Mouse (Mus musculus) embryonic facial prominence, embryonic 13.5 days (tissue): ENCODE measurements around the gene Mrpl41. TPM values are rescaled to one million over a fixed set of nuclear protein-coding genes. Genes with fewer than 3 reads are reported as not detected.
"Not testable (repeated sequence)": the region's sequence is repeated elsewhere in the genome, so short reads cannot be mapped to it uniquely, and the experiment has no call there.

ENCODE experiments used
- ATAC-seq: fragments of 200-750 bp; cut with Nextera tagmentation; 2 replicates; pipeline ENCODE4 v1.8.0; 2017; ENCODE audit warnings: low read depth; ENCODE audit not compliant: insufficient number of reproducible peaks, insufficient read depth, low FRiP score, low TSS enrichment
- H3K27ac ChIP-seq: fragments of 300-500 bp; sonication (generic); 2 replicates; pipeline ENCODE4 v1.5.1; 2015; ENCODE audit warnings: moderate library complexity, mild to moderate bottlenecking, inconsistent platforms
- H3K27me3 ChIP-seq: fragments of 300-500 bp; sonication (generic); 2 replicates; pipeline ENCODE4 v1.6.1; 2015; ENCODE audit warnings: mild to moderate bottlenecking, inconsistent platforms
- H3K36me3 ChIP-seq: fragments of 300-500 bp; sonication (generic); 2 replicates; pipeline ENCODE4 v1.6.1; 2015; ENCODE audit warnings: mild to moderate bottlenecking, inconsistent platforms
- H3K4me1 ChIP-seq: fragments of 300-500 bp; sonication (generic); 2 replicates; pipeline ENCODE4 v1.6.1; 2015; ENCODE audit warnings: inconsistent platforms
- H3K4me2 ChIP-seq: fragments of 300-500 bp; sonication (generic); 2 replicates; pipeline ENCODE4 v1.6.1; 2015; ENCODE audit warnings: moderate library complexity, mild to moderate bottlenecking, inconsistent platforms
- H3K4me3 ChIP-seq: fragments of 300-500 bp; sonication (generic); 2 replicates; pipeline ENCODE4 v1.5.1; 2015; ENCODE audit warnings: mild to moderate bottlenecking, inconsistent platforms
- H3K9ac ChIP-seq: fragments of 300-500 bp; sonication (generic); 2 replicates; pipeline ENCODE4 v1.6.1; 2015; ENCODE audit warnings: mild to moderate bottlenecking, inconsistent platforms
- H3K9me3 ChIP-seq: fragments of 300-500 bp; sonication (generic); 2 replicates; pipeline ENCODE4 v1.6.1; 2016; ENCODE audit warnings: inconsistent platforms
- WGBS: fragments of 180-500 bp; shearing (Covaris S2); methylation state at CpG from one replicate; pipeline ENCODE4 v1.1.7; 2015; ENCODE audit warnings: mixed read lengths; 5-methylcytosine and 5-hydroxymethylcytosine counted together
- polyA plus RNA-seq: library from polyadenylated mRNA; unstranded; fragments of >200 nt; fragmentation: Nextera tagmentation; extraction: Ambion mirVana; gene quantifications from 2 replicates; pipeline ENCODE4 v1.2.1, GENCODE M21; 2015

The Mrpl41 gene
- polyA plus RNA-seq, 1 experiment from 2014 or later: 145 TPM

DNA sequence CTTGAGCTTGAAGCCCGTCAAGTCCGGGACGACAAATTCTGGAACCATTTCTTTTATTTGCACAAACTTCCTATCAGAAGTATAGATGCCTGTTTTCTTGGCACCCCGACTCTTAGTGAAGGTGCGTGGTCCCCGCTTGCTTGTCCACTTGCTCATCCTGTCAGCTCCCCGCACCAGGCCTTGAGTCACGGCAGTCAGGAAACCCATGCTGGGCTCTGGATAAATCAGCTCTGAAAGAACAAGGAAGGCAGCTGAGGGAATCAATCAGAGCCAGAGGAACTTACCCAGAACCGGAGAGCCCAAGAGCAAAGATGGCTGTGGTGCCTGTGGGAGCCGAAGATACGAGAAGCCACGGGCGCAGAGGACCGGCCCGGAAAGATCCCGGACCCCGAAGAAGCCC lies 446 bp downstream of the Mrpl41 start:
- H3K27me3 ChIP-seq, ATAC-seq, H3K9me3 ChIP-seq: not testable (repeated sequence)
- H3K4me2 ChIP-seq: peak overlapping the region; percentile 93
- H3K4me3 ChIP-seq: peak overlapping the region; percentile 80
- peaks cover 18% of the 10 kb centered on the region for H3K4me1 ChIP-seq
- peak overlapping the region; percentile 80 for H3K27ac ChIP-seq
- H3K36me3 ChIP-seq: peaks cover 40% of the 10 kb centered on the region
- H3K9ac ChIP-seq: peak overlapping the region; percentile 84
- WGBS: under 1% methylated on average over 17 of the region's 17 CpGs

DNA sequence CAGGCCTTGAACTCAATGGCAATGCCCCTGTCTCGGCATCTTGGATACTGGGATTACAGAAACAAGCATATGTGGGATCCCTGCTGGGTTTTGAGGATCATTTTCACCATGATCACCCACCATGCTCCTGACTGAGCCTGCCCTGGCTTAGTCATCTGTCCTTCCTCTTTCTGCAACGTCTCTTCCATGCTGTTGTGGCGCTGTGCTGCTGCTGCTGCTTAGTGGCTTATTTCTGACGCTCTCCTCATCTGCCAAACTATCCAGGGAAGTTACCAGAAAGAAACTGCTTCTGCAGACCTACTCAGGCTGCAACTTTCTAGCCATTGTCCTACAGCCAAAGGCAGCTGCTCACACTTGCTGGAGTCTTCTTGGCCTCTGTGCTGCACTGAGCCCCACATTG lies 4.5 kb downstream of the Mrpl41 start:
- no peak for ATAC-seq
- 87% methylated on average over 4 of the region's 4 CpGs for WGBS
- H3K36me3 ChIP-seq: peaks cover 77% of the 10 kb centered on the region

DNA sequence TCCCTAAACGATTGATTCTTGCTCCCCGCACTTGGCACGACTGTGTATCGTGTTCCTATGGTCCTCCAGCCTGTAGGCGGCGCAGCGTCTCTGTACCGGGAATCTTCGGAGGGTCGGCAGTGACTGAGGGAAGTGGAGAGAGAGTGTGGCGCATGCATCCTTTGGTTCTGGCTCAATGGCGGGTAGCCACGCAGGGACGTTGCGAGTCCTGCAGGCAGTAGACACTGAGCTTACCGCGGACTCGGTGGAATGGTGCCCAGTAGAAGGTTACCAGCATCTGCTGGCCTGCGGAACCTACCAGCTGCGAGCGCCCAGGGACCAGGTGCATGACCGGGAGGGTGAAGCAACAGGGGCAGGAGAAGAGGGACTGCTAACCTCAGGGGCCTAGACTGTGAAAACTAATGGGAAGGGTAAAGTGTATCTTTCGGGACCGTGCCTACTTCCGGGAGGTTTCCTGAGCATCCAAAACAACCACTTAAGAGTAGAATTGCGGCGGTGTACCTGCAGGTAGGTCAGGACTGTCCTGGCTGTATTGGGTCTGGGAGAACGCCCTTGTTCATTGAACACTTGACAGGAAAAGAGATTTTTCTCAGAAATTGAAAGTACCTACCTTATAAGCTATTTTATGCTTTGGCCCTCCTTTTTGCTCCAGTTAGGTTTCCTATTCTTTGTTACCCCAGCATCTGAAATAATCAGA lies 12.4 kb downstream of the Mrpl41 start, which contains the start of gene Dph7:
Gene Dph7, plus strand, starts transcription at position 97 of the 697 bp plus-strand sequence.
- Histone ChIP-seq H3K36me3 (peaks cover 69% of the 10 kb centered on the region), H3K27ac (peak within 1 kb of the TSS; percentile 52; the same call in 1 of the 2 replicates)
- under 1% methylated on average over 28 of the region's 28 CpGs for WGBS

More for the DNA sequence above, 4.5 kb downstream of the Mrpl41 start:
- H3K4me1 ChIP-seq: peaks cover 13% of the 10 kb centered on the region
- no peaks in the 10 kb centered on the region for H3K27me3 ChIP-seq
- no peak overlapping the region for H3K9ac ChIP-seq
- no peaks in the 10 kb centered on the region for H3K9me3 ChIP-seq
- no peak overlapping the region for H3K27ac ChIP-seq
- no peak overlapping the region for H3K4me2 ChIP-seq
- no peak overlapping the region for H3K4me3 ChIP-seq

DNA sequence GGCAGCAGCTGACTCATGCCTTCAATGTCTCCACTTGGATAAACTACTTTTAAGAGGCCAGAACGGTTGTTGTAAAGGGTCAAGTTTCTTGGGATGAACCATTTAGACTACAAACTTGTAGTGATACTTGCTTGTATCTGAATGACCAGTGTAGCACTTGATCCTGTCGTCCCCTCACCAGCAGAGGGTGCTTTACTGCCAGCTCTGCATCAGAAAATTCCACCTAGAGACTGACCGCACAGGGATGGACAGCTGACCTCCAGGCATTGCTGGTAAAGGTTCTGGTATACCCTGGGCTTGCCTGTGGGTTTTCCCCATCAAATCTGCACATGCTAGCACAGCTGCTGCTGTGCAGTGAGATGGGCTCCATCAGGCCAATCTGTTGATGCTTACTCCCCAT lies 14.0 kb downstream of the Mrpl41 start:
- H3K36me3 ChIP-seq: peaks cover 71% of the 10 kb centered on the region

More for the DNA sequence above, 12.4 kb downstream of the Mrpl41 start, which contains the start of gene Dph7:
- H3K4me1 ChIP-seq: peaks cover 13% of the 10 kb centered on the region
- H3K9me3 ChIP-seq: no peaks in the 10 kb centered on the region
- peak within 1 kb of the TSS; percentile 81 for H3K4me3 ChIP-seq
- H3K9ac ChIP-seq: peak within 1 kb of the TSS; percentile 93
- H3K4me2 ChIP-seq: peak within 1 kb of the TSS; percentile 73
- H3K27me3 ChIP-seq: no peaks in the 10 kb centered on the region
- ATAC-seq: peak; percentile 72

DNA sequence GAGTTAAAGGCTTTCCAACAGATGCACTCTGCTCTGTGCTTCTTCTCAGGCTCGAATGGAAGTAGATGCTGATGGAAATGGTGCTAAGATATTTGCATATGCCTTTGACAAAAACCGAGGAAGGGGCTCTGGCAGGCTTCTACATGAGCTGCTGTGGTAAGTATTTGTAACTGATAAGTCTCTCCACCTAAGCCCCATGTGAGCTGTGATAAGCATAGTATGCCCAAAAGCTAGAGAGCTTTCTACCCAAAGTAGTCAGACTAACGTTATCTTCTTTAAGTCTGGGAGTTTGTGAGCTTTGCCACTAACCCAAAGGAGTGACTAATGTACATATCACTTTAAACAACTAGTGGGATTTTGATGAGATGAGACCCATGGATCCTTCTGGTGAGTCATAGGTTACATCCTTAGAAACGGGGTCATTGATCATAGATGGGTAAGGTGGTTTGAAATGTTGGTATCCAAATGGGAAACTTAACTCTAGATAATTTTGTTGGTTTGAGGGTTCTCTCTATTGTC lies 22.3 kb downstream of the Mrpl41 start:
- Histone ChIP-seq H3K9ac (no peak overlapping the region), H3K36me3 (peaks cover 59% of the 10 kb centered on the region), H3K4me3 (no peak overlapping the region), H3K27me3 (no peaks in the 10 kb centered on the region), H3K4me2 (no peak overlapping the region), H3K27ac (no peak overlapping the region), H3K9me3 (no peaks in the 10 kb centered on the region), H3K4me1 (peaks cover 14% of the 10 kb centered on the region)
- no peak for ATAC-seq
- WGBS: 86% methylated on average over 4 of the region's 4 CpGs

More for the DNA sequence above, 14.0 kb downstream of the Mrpl41 start:
- no peak overlapping the region for H3K27ac ChIP-seq
- no peak overlapping the region for H3K4me2 ChIP-seq
- peaks cover 13% of the 10 kb centered on the region for H3K4me1 ChIP-seq
- no peaks in the 10 kb centered on the region for H3K27me3 ChIP-seq
- no peak overlapping the region for H3K9ac ChIP-seq
- no peak for ATAC-seq
- 32% methylated on average over 3 of the region's 3 CpGs for WGBS
- no peaks in the 10 kb centered on the region for H3K9me3 ChIP-seq
- no peak overlapping the region for H3K4me3 ChIP-seq

DNA sequence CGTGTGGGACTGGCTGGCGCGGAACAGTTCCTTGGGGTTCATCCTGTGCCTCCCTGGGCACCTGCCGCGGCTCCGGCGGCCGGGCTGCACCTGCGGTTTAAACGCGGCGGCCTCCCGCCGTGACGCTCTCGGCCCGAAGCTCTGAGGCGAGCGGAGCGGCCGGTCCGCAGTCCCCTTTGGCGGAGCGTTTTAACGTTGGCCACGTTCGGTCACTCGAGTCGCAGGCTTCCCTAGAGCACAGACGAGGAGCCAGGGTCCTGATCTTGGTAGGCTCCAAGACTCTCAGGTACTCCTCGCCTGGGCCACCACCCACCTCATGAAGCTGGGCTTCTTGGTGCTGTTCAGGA lies 24.7 kb downstream of the Mrpl41 start:
- peak overlapping the region; percentile 99 for H3K4me3 ChIP-seq
- H3K9ac ChIP-seq: peak overlapping the region; percentile 95
- H3K27ac ChIP-seq: peak overlapping the region; percentile 60; the same call in 1 of the 2 replicates
- H3K4me1 ChIP-seq: peaks cover 14% of the 10 kb centered on the region
- H3K4me2 ChIP-seq: peak overlapping the region; percentile 94
- 0 out of 2 replicates have a peak, but pooled peaks have one; percentile 3 for ATAC-seq
- peaks cover 35% of the 10 kb centered on the region for H3K36me3 ChIP-seq
- no peaks in the 10 kb centered on the region for H3K27me3 ChIP-seq
- WGBS: 0% methylated on average over 31 of the region's 31 CpGs
- no peaks in the 10 kb centered on the region for H3K9me3 ChIP-seq

DNA sequence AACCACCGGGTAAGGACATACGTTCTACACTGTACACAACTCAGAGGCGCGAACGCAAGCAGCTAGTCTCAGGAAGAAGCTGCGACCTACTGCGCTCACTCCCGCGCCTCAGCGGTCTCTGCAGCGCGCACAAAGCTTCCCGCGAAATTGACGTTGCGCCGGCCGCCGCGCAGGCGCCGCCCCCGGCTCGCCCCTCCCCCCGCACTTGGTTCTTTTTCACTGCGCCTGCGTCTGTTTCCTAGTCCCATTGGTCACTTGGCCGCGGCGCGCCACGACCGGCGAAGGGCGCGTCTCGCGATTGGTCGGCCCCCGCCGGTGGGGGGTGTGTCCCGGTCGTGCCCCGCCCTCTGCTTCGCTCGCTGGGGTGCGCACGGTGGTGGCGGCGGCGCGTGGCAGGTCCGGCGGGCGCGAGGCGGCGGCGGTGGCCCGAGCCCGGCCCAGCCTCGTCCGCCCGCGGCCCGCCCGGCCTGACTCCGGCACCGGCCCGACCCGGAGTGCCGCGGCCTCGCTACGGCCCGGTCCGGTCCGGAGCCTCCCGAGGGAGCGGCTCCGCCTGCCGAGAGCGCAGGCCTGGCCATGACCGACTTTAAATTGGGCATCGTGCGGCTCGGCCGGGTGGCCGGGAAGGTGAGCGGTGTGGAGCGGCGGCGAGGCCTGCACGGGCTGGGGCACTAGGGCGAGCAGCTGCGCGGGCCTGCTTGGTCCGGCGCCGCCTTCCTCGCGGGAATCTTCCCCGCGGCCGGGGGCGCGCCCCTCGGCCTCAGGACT lies 25.3 kb downstream of the Mrpl41 start, which contains the start of gene Zmynd19:
Gene Zmynd19, plus strand, starts transcription at position 372 of the 768 bp plus-strand sequence.
- Histone ChIP-seq H3K4me1 (peaks cover 14% of the 10 kb centered on the region), H3K4me2 (peak within 1 kb of the TSS; percentile 94), H3K36me3 (peaks cover 29% of the 10 kb centered on the region), H3K9ac (peak within 1 kb of the TSS; percentile 95), H3K4me3 (peak within 1 kb of the TSS; percentile 99), H3K9me3 (no peaks in the 10 kb centered on the region), H3K27ac (peak within 1 kb of the TSS; percentile 60), H3K27me3 (no peaks in the 10 kb centered on the region)
- under 1% methylated on average over 107 of the region's 108 CpGs for WGBS
- ATAC-seq: peak; percentile 95

DNA sequence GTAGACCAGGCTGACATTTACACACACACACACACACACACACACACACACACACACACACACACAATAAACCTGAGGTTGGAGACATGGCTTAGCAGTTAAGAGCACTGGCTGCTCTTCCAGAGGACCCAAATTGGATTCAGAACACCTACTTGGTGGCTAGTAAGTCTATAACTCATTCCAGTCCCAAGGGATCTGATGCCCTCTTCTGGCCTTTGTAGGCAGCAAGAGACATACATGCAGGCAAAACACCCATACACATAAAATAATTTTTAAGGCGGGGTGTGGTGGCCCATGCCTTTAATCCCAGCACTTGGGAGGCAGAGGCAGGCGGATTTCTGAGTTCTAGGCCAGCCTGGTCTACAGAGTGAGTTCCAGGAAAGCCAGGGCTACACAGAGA lies 30.6 kb downstream of the Mrpl41 start:
- WGBS: 50% methylated on average over 2 of the region's 2 CpGs
- not testable (repeated sequence) for H3K9ac ChIP-seq, H3K4me3 ChIP-seq, H3K27me3 ChIP-seq, H3K36me3 ChIP-seq, H3K9me3 ChIP-seq, H3K27ac ChIP-seq, ATAC-seq, H3K4me1 ChIP-seq, H3K4me2 ChIP-seq

DNA sequence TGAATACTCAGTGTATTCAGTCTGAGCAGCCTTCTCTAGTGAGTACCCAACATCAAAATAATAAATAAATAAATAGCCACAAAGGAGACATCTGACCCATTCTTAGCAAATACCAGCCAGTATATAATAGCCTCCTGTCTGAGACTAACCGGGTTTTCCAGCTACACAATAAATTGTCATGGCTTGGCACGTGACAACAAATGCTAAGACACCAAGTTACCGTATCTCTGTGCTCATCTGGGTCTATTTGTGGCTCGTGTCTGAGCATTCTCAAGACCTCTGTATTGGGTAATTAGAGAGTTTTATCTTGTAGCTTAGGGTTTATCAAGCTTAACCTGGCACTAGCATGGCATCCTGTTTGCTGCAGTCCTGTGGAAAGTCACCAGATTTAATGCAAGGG lies 32.8 kb downstream of the Mrpl41 start:
- Histone ChIP-seq H3K27ac (no peak overlapping the region), H3K27me3 (no peaks in the 10 kb centered on the region; the same call in 1 of the 2 replicates), H3K4me1 (no peaks in the 10 kb centered on the region), H3K4me3 (no peak overlapping the region), H3K4me2 (no peak overlapping the region), H3K36me3 (no peaks in the 10 kb centered on the region), H3K9me3 (no peaks in the 10 kb centered on the region), H3K9ac (no peak overlapping the region)
- ATAC-seq: no peak
- WGBS: 77% methylated on average over 4 of the region's 4 CpGs

DNA sequence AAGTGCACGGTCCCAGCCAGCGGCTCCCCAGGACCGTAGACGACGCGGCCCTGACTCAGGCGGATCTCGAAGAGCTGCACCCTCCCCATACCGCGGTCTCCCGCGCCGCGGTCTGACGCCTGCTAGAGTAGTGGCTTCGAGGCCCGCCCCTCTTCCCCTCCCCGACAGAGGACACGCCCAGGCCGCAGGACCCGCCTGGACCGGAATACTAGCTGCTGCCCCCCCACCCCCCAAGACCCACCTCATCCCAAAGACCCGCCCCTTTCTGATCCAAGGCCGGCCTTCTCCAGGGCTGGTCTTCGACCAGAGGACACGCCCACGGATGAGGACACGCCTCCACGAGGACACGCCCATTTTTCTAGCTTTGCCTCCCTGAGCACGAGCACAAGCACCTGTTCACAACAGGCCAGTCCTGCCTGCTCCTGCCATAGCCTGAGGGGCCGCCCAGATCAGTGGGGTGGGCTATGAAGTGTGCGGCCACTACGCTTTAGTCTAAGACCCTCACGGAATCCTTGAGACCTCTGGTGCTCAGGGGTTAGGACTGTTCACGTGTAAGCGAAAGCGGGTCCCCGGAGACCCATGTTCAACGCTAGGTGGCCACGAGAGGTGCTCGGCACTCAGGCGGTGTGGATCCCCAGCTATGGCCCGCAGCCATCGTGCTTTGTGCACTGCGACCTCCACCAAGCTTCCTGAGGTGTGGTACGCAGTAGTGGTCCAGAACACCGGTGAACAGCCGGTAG lies 39.7 kb downstream of the Mrpl41 start, which contains the start of gene Arrdc1:
Gene Arrdc1, minus strand, starts transcription at position 196 of the 740 bp plus-strand sequence.
- H3K4me1 ChIP-seq: peaks cover 12% of the 10 kb centered on the region
- peak within 1 kb of the TSS; percentile 68 for H3K4me3 ChIP-seq
- H3K27ac ChIP-seq: peak within 1 kb of the TSS; percentile 66
- H3K9ac ChIP-seq: peak within 1 kb of the TSS; percentile 78
- WGBS: under 1% methylated on average over 48 of the region's 49 CpGs
- peak; percentile 94 for ATAC-seq
- peaks cover 12% of the 10 kb centered on the region for H3K27me3 ChIP-seq
- H3K4me2 ChIP-seq: peak within 1 kb of the TSS; percentile 95
- H3K36me3 ChIP-seq: no peaks in the 10 kb centered on the region
- no peaks in the 10 kb centered on the region for H3K9me3 ChIP-seq

DNA sequence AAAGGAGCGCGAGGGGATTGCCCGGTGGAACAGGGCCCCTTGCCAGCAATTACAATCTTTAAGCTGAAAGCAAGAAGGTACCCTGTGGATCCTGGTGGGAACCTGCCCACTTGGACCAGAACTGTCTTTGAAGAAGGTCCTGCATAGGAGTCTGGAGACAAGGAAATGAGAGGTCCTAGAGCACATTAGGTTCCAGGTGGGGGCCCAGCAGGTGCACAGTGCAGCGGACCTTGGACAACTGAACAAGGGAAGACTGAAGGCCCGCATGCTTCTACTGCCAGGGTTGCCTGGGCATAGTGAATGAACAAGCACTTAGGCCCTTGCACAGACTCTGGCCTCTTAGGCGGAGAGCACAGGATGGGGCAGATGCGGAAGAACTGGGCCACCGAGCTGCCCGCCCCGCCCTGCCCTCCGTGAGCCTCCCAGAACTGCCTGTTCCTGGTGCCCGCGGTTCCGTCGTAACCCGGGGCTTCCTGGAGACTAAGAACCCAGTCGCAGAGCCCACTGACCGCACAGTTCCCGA lies 40.4 kb downstream of the Mrpl41 start:
- 3% methylated on average over 19 of the region's 19 CpGs for WGBS
- Histone ChIP-seq H3K9me3 (no peaks in the 10 kb centered on the region), H3K36me3 (no peaks in the 10 kb centered on the region), H3K27me3 (peaks cover 12% of the 10 kb centered on the region), H3K4me3 (peak overlapping the region; percentile 68), H3K27ac (peak overlapping the region; percentile 66), H3K9ac (peak overlapping the region; percentile 78), H3K4me2 (peak overlapping the region; percentile 95), H3K4me1 (peaks cover 12% of the 10 kb centered on the region)
- ATAC-seq: 0 out of 2 replicates have a peak, but pooled peaks have one; percentile 6
